Mouse (Mus musculus) G1E-ER4 (cell line): ENCODE data around the gene Slc37a4. TPM values are rescaled to one million over a fixed set of nuclear protein-coding genes. Genes with fewer than 3 reads are reported as not detected.

Source experiments
- GATA1 ChIP-seq: IDR thresholded peaks from one replicate; pipeline ENCODE4 v1.8.0; 2012; ENCODE audit warnings: low read length, inconsistent platforms
- polyA plus RNA-seq: library from polyadenylated mRNA; stranded (reverse); fragments of >175 nt; gene quantifications from 2 replicates; pipeline ENCODE4 v1.2.3, GENCODE M21; 2012

The Slc37a4 gene
- 17.1 and 21.2 TPM in 2 replicates for polyA plus RNA-seq

- TF ChIP-seq GATA1 = no peak
Observed at GRCm38 (mm10) chr9:44396684-44397411, at the start of gene Slc37a4. Slc37a4 (plus strand) TSS chr9:44396852.

GRCm38 (mm10) chr9:44347166-44347565 lies 49.5 kb upstream of the Slc37a4 start:
- TF ChIP-seq GATA1 = no peak

- no peak for TF ChIP-seq GATA1
Observed at GRCm38 (mm10) chr9:44347621-44348020, 49.0 kb upstream of the Slc37a4 start.

GRCm38 (mm10) chr9:44348546-44348945 lies 48.1 kb upstream of the Slc37a4 start:
- no peak for TF ChIP-seq GATA1

GRCm38 (mm10) chr9:44351396-44351795 lies 45.3 kb upstream of the Slc37a4 start:
- no peak for TF ChIP-seq GATA1

GRCm38 (mm10) chr9:44352337-44352736 lies 44.3 kb upstream of the Slc37a4 start:
- TF ChIP-seq GATA1 = no peak

GRCm38 (mm10) chr9:44353142-44353541 lies 43.5 kb upstream of the Slc37a4 start:
- TF ChIP-seq GATA1 = no peak

- no peak for TF ChIP-seq GATA1
Observed at GRCm38 (mm10) chr9:44357207-44357606, 39.4 kb upstream of the Slc37a4 start.

GRCm38 (mm10) chr9:44361190-44361917 lies 35.3 kb upstream of the Slc37a4 start, which contains the start of gene Vps11:
Vps11 (minus strand) TSS chr9:44361670.
- no peak for TF ChIP-seq GATA1

- no peak for TF ChIP-seq GATA1
Observed at GRCm38 (mm10) chr9:44364480-44364879, 32.2 kb upstream of the Slc37a4 start.

GRCm38 (mm10) chr9:44373386-44373785 lies 23.3 kb upstream of the Slc37a4 start:
- TF ChIP-seq GATA1 = no peak

GRCm38 (mm10) chr9:44376141-44376540 lies 20.5 kb upstream of the Slc37a4 start:
- no peak for TF ChIP-seq GATA1

- TF ChIP-seq GATA1 = no peak
Observed at GRCm38 (mm10) chr9:44378153-44378730, 18.4 kb upstream of the Slc37a4 start.

- TF ChIP-seq GATA1 = no peak
Observed at GRCm38 (mm10) chr9:44379054-44379834, 17.4 kb upstream of the Slc37a4 start, which contains the start of gene Hyou1. Hyou1 (plus strand) TSS chr9:44379490.

- TF ChIP-seq GATA1 = no peak
Observed at GRCm38 (mm10) chr9:44379862-44380261, 16.8 kb upstream of the Slc37a4 start.
